Mouse (Mus musculus) small intestine, adult 10 weeks (tissue): ENCODE results near the gene Mup8. TPM values are rescaled to one million over a fixed set of nuclear protein-coding genes. Genes with fewer than 3 reads are reported as not detected.

Experiments used
- polyA plus RNA-seq: library from polyadenylated mRNA; stranded (reverse); fragments of 350-450 nt; fragmentation: Illumina TruSeq; extraction: RNeasy Lipid Tissue Mini Kit (QIAGEN cat#74804); gene quantifications from one replicate; pipeline ENCODE4 v1.2.3, GENCODE M21; 2014; ENCODE audit warnings: low replicate concordance

Mup8 gene
- polyA plus RNA-seq: not detected

DNA sequence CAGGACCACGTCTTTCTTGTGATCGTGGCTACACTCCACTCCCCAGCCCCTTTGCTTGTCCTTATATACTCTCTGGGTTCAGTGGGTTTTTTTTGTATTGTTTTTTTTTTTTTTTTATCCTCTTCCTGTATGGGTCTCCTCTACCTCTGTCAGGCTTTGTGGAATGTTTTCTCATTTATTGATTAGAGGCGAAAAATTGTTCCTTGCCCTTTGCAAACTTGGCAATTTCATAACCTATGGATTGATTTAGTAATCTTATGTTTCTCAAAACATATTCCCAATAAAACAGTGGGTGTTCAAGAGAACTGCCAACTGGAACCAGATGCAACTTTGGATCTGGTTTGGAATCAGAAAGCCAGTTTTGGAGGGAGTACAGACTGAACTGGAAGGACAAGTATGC lies at the start of gene Mup8:
TSS of gene Mup8 (minus strand) at position 101 of the 400 bp plus-strand sequence.

Other genes starting within 250 kb of the Mup8 start
- not detected for gene Mup7, start 152.1 kb downstream of the Mup8 start, polyA plus RNA-seq
- gene Mup2, start 68.3 kb downstream of the Mup8 start, polyA plus RNA-seq: not detected
- gene Mup9, start 199.4 kb upstream of the Mup8 start, polyA plus RNA-seq: not detected